Mouse (Mus musculus): Measurements from ENCODE around the gene Col4a2. TPM values are rescaled to one million over a fixed set of nuclear protein-coding genes. Genes with fewer than 3 reads are reported as not detected.

The Col4a2 gene
- polyA plus RNA-seq, 1 experiment from 2014 or later: 76.7 TPM

DNA sequence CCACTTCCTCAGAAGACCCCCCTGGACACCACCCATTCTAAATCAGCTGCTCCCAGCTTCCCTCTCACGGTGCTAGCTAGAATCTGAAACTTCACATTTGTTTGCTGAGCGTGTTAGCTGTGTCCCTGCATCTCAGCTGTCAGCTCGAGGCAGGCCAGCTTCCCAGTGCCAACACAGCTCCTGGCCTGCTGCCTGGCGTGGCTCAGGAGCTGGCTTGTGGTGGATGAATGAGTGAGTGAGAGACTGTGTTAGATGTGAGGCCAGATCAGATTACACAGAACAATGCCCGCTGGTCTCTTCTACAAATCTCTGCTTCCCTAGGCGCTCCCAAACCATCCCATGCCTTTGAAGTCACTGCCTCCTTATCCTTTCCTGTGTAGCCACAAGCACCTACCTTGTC lies 106.6 kb downstream of the Col4a2 start:
- Histone ChIP-seq H3K27me3 (replicated peaks) (no peaks in the 10 kb centered on the region), H3K27ac (no peak overlapping the region), H3K4me1 (peaks cover 7% of the 10 kb centered on the region), H3K9me3 (no peaks in the 10 kb centered on the region), H3K4me3 (no peak overlapping the region), H3K36me3 (no peaks in the 10 kb centered on the region), H3K9ac (no peak overlapping the region), H3K4me2 (replicated peaks) (no peak overlapping the region)
- no peak for ATAC-seq (ENCODE audit: low FRiP score, low read depth)
- WGBS: 47% methylated on average over 6 of the region's 6 CpGs

DNA sequence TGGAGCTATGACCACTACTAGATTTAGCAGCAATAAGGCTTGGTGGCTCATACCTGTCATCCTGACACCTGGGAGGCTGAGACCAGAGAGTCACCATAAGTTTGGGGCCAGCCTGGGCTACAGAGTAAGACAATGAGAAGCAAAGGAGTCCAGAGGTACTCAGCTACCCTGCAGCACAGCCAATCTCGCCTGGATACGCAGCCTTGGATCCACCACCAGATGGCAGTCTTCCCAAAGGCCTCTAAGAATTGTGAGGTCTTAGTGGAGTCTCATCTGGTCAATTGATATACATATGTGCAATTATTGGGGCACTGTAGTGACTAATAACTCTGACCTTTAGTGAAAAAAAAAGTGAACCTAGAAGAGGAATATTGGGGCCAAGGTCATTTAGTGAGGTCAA lies 107.0 kb downstream of the Col4a2 start:
- H3K36me3 ChIP-seq: no peaks in the 10 kb centered on the region
- H3K9me3 ChIP-seq: no peaks in the 10 kb centered on the region
- no peak overlapping the region for H3K9ac ChIP-seq
- no peak overlapping the region for H3K4me2 ChIP-seq (replicated peaks)
- H3K27ac ChIP-seq: no peak overlapping the region
- 9% methylated on average over 2 of the region's 2 CpGs for WGBS
- H3K4me1 ChIP-seq: peaks cover 2% of the 10 kb centered on the region; the same call in 1 of the 2 replicates
- no peak overlapping the region for H3K4me3 ChIP-seq
- no peak for ATAC-seq (ENCODE audit: low FRiP score, low read depth)
- no peaks in the 10 kb centered on the region for H3K27me3 ChIP-seq (replicated peaks)

GRCm38 (mm10) chr8:11421105-11421504 lies 108.5 kb downstream of the Col4a2 start:
- H3K4me2 ChIP-seq (replicated peaks): no peak overlapping the region
- no peak overlapping the region for H3K9ac ChIP-seq
- H3K9me3 ChIP-seq: no peaks in the 10 kb centered on the region
- no peaks in the 10 kb centered on the region for H3K36me3 ChIP-seq
- no peaks in the 10 kb centered on the region for H3K27me3 ChIP-seq (replicated peaks)
- no peak for ATAC-seq (ENCODE audit: low FRiP score, low read depth)
- H3K27ac ChIP-seq: no peak overlapping the region
- no peak overlapping the region for H3K4me3 ChIP-seq
- 49% methylated on average over 14 of the region's 14 CpGs for WGBS
- no peaks in the 10 kb centered on the region for H3K4me1 ChIP-seq

- no peaks in the 10 kb centered on the region for H3K4me1 ChIP-seq
- WGBS: 87% methylated on average over 6 of the region's 6 CpGs
- ATAC-seq (ENCODE audit: low FRiP score, low read depth): no peak
Observed at GRCm38 (mm10) chr8:11421968-11422367, 109.4 kb downstream of the Col4a2 start.

DNA sequence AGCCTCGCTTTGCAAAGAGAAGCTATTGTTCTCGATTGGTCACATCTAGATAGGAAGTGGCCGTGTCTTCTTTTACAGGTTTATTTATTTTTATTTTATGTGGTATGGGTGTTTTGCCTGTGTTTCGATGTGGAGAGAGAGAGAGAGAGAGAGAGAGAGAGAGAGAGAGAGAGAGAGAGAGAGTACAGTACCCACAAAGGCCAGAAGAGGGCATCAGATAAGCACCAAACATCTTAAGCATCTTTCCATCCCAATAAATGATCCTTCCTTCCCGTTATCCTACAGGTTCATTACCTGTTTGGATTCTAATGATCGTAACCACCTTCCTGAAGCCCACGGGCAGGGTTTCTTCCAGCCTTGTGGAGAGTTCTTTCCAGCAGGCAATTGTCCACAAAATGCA lies 110.5 kb downstream of the Col4a2 start:
- Histone ChIP-seq H3K9ac (no peak overlapping the region), H3K4me1 (no peaks in the 10 kb centered on the region), H3K4me2 (replicated peaks) (no peak overlapping the region), H3K27me3 (replicated peaks) (no peaks in the 10 kb centered on the region), H3K36me3 (no peaks in the 10 kb centered on the region), H3K27ac (no peak overlapping the region), H3K4me3 (no peak overlapping the region), H3K9me3 (no peaks in the 10 kb centered on the region)
- no peak for ATAC-seq (ENCODE audit: low FRiP score, low read depth)
- WGBS: 64% methylated on average over 7 of the region's 7 CpGs

More at GRCm38 (mm10) chr8:11421968-11422367, 109.4 kb downstream of the Col4a2 start:
- Histone ChIP-seq H3K4me2 (replicated peaks) (no peak overlapping the region), H3K36me3 (no peaks in the 10 kb centered on the region), H3K9me3 (no peaks in the 10 kb centered on the region), H3K9ac (no peak overlapping the region), H3K4me3 (no peak overlapping the region), H3K27ac (no peak overlapping the region), H3K27me3 (replicated peaks) (no peaks in the 10 kb centered on the region)

- Histone ChIP-seq H3K4me2 (replicated peaks) (no peak overlapping the region), H3K4me3 (no peak overlapping the region), H3K9ac (no peak overlapping the region), H3K36me3 (peaks cover 3% of the 10 kb centered on the region; the same call in 1 of the 2 replicates), H3K9me3 (no peaks in the 10 kb centered on the region), H3K4me1 (no peaks in the 10 kb centered on the region), H3K27me3 (replicated peaks) (no peaks in the 10 kb centered on the region), H3K27ac (no peak overlapping the region)
- ATAC-seq (ENCODE audit: low FRiP score, low read depth): no peak
- 52% methylated on average over 5 of the region's 5 CpGs for WGBS
Observed at GRCm38 (mm10) chr8:11430688-11431087, 118.1 kb downstream of the Col4a2 start.

GRCm38 (mm10) chr8:11437862-11438261 lies 125.3 kb downstream of the Col4a2 start:
- Histone ChIP-seq H3K4me2 (replicated peaks) (no peak overlapping the region), H3K4me3 (no peak overlapping the region), H3K36me3 (0 out of 2 replicates have a peak, but pooled peaks cover 2% of the 10 kb centered on the region), H3K27ac (no peak overlapping the region), H3K4me1 (no peaks in the 10 kb centered on the region), H3K27me3 (replicated peaks) (no peaks in the 10 kb centered on the region), H3K9ac (no peak overlapping the region), H3K9me3 (no peaks in the 10 kb centered on the region)
- no peak for ATAC-seq (ENCODE audit: low FRiP score, low read depth)
- 58% methylated on average over 12 of the region's 12 CpGs for WGBS

GRCm38 (mm10) chr8:11441291-11441690 lies 128.7 kb downstream of the Col4a2 start:
- H3K36me3 ChIP-seq: 0 out of 2 replicates have a peak, but pooled peaks cover 2% of the 10 kb centered on the region
- no peaks in the 10 kb centered on the region for H3K27me3 ChIP-seq (replicated peaks)
- no peak overlapping the region for H3K9ac ChIP-seq
- 93% methylated on average over 6 of the region's 6 CpGs for WGBS
- no peaks in the 10 kb centered on the region for H3K9me3 ChIP-seq
- no peak for ATAC-seq (ENCODE audit: low FRiP score, low read depth)
- H3K4me2 ChIP-seq (replicated peaks): no peak overlapping the region
- H3K4me3 ChIP-seq: no peak overlapping the region
- H3K4me1 ChIP-seq: no peaks in the 10 kb centered on the region
- no peak overlapping the region for H3K27ac ChIP-seq

GRCm38 (mm10) chr8:11443611-11444010 lies 131.0 kb downstream of the Col4a2 start:
- WGBS: 92% methylated on average over 9 of the region's 9 CpGs
- Histone ChIP-seq H3K27me3 (replicated peaks) (no peaks in the 10 kb centered on the region), H3K9ac (no peak overlapping the region), H3K9me3 (no peaks in the 10 kb centered on the region), H3K36me3 (0 out of 2 replicates have a peak, but pooled peaks cover 4% of the 10 kb centered on the region), H3K4me3 (no peak overlapping the region), H3K4me1 (no peaks in the 10 kb centered on the region), H3K4me2 (replicated peaks) (no peak overlapping the region), H3K27ac (no peak overlapping the region)
- ATAC-seq (ENCODE audit: low FRiP score, low read depth): no peak

DNA sequence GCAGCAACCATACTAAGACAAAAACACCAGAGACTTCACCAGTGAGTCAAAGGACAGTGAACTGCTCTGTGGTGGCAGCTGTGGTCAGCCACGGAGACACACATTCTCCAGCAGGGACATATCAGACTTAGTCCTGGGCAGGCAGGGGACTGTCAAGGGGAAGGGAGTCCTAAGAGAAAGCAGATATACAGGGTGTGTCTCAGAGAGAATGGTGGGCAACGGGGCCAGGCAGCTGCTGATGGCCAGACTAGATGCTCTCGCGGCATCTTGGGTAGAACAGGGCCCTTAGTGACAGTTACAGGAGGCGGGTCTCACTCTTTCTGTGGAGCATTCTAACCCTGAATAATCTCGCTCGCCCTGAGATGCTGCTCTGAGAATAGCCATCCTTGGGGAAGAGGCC lies 131.6 kb downstream of the Col4a2 start:
- Histone ChIP-seq H3K27me3 (replicated peaks) (no peaks in the 10 kb centered on the region), H3K9ac (no peak overlapping the region), H3K4me3 (no peak overlapping the region), H3K4me2 (replicated peaks) (no peak overlapping the region), H3K27ac (no peak overlapping the region), H3K36me3 (0 out of 2 replicates have a peak, but pooled peaks cover 4% of the 10 kb centered on the region), H3K9me3 (no peaks in the 10 kb centered on the region), H3K4me1 (no peaks in the 10 kb centered on the region)
- ATAC-seq (ENCODE audit: low FRiP score, low read depth): no peak
- WGBS: 87% methylated on average over 7 of the region's 7 CpGs

DNA sequence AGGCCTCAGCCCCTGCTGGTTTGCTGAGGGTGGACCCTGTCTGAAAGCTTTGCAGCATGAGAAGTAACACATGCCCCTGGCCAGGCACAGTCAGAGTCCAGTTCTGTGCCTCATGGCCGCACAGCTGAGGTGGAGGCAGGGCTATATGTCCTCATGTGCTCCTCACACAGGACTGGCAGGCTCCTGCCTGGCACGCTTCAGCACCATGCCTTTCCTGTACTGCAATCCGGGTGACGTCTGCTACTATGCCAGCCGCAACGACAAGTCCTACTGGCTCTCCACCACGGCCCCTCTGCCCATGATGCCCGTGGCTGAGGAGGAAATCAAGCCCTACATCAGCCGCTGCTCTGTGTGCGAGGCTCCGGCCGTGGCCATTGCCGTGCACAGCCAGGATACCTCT lies 133.2 kb downstream of the Col4a2 start:
- H3K27me3 ChIP-seq (replicated peaks): no peaks in the 10 kb centered on the region
- H3K27ac ChIP-seq: no peak overlapping the region
- 92% methylated on average over 13 of the region's 13 CpGs for WGBS
- H3K4me2 ChIP-seq (replicated peaks): no peak overlapping the region
- no peaks in the 10 kb centered on the region for H3K9me3 ChIP-seq
- H3K4me3 ChIP-seq: no peak overlapping the region
- no peaks in the 10 kb centered on the region for H3K4me1 ChIP-seq
- no peak overlapping the region for H3K9ac ChIP-seq
- 0 out of 2 replicates have a peak, but pooled peaks cover 4% of the 10 kb centered on the region for H3K36me3 ChIP-seq
- no peak for ATAC-seq (ENCODE audit: low FRiP score, low read depth)

DNA sequence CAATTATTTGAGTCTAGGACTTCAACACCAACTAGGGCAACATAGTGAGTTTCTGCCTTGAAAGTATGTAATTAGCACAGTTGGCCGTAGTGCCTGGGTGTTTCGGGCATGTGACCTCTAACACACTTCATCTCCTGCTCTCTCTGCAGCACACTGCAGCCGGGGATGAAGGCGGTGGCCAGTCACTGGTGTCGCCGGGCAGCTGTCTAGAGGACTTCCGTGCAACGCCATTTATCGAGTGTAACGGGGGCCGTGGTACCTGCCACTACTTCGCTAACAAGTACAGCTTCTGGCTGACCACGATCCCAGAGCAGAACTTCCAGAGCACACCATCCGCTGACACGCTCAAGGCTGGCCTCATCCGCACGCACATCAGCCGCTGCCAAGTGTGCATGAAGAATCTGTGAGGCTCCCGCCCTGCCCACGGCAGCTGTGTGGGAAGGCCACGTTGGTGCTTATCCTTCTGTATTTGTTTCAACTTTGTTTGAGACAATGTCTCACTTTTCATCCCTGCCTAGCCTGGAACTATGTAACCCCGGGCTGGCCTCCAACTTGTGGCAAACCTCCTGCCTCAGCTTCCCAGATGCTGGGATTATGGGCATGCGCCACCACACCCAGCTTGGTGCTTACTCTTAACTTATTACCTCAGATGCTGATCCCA lies 135.4 kb downstream of the Col4a2 start:
- Histone ChIP-seq H3K27me3 (replicated peaks) (no peaks in the 10 kb centered on the region), H3K4me2 (replicated peaks) (no peak overlapping the region), H3K4me3 (no peak overlapping the region), H3K27ac (no peak overlapping the region), H3K36me3 (0 out of 2 replicates have a peak, but pooled peaks cover 4% of the 10 kb centered on the region), H3K4me1 (no peaks in the 10 kb centered on the region; the same call in 1 of the 2 replicates), H3K9me3 (no peaks in the 10 kb centered on the region), H3K9ac (no peak overlapping the region)
- WGBS: 91% methylated on average over 23 of the region's 23 CpGs
- no peak for ATAC-seq (ENCODE audit: low FRiP score, low read depth)

Data from neural tube, embryonic 12.5 days (tissue).